Comparison of ENCODE assay signal across 7 mouse cellular contexts in genomic region chr10:88327160-88328055, GRCm38 (mm10). TPM values are rescaled to one million over a fixed set of nuclear protein-coding genes. Genes with fewer than 3 reads are reported as not detected.
DNase-seq lines count a peak whose midpoint lies in the region; ATAC-seq lines count a peak whose summit lies in the region.

No protein-coding gene starts in this region.

- peak; percentile 85 for ATAC-seq in megakaryocyte, adult 5-6 weeks (ENCODE audit: poor library complexity, severe bottlenecking)

- DNase-seq in adipocyte (ENCODE audit: low spot score) = peak; percentile 77
- DNase-seq in cerebellum, postnatal 36 days = peak; percentile 66 to 87
- DNase-seq in gastrocnemius, adult 18-20 months (ENCODE audit: low spot score) = peak; percentile 86
- peak; percentile 80 for DNase-seq in hindlimb bud, embryonic 11.5 days (ENCODE audit: extremely low spot score, low read depth, low spot score)
- peak; percentile 81 to 87 for DNase-seq in left cerebral cortex, adult 18-20 months (ENCODE audit: low spot score in 2 of 2)
- peak; percentile 93 for DNase-seq in right cerebral cortex, adult 2 months (ENCODE audit: low spot score in 2 of 2)

RNA-seq across cellular contexts. Expression of gene Dram1, which starts 51.5 kb away (rescaled TPM):
- 1 to 10 TPM; 1.4 to 2.9 TPM for total RNA-seq in gastrocnemius, adult 18-20 months (2021)
- total RNA-seq in left cerebral cortex, adult 18-20 months (2021) = 1 to 10 TPM; 1.6 TPM
- total RNA-seq in megakaryocyte, adult 5-6 weeks (2015) = 45.0 and 46.2 TPM in 2 replicates
- total RNA-seq in megakaryocyte, adult 5-6 weeks (2017) = 35.5 and 36.0 TPM in 2 replicates

RNA-seq across cellular contexts. Expression of gene Gnptab, which starts 51.5 kb away (rescaled TPM):
- total RNA-seq in gastrocnemius, adult 18-20 months (2021) = 10 to 100 TPM; 18.8 to 19.9 TPM
- 10 to 100 TPM; 67.8 to 71.8 TPM for total RNA-seq in left cerebral cortex, adult 18-20 months (2021)
- 55.8 and 57.4 TPM in 2 replicates for total RNA-seq in megakaryocyte, adult 5-6 weeks (2015)
- total RNA-seq in megakaryocyte, adult 5-6 weeks (2017) = 29.4 and 33.3 TPM in 2 replicates

Comparison
In these comparisons a context has a peak if more than half of its experiments do, and no peak if none do; other contexts are left out.
1. Peak in every context shown above with its lines: DNase-seq and ATAC-seq.
2. RNA of gene Dram1, which starts 51.5 kb away (total RNA-seq): 35.5 to 46.2 TPM in megakaryocyte, adult 5-6 weeks; 1.4 to 2.9 TPM in gastrocnemius, adult 18-20 months and 1.6 TPM in left cerebral cortex, adult 18-20 months; every median in the first group is over 4 times any median in the second.